Mouse (Mus musculus) bone marrow, adult 2 months (tissue): ENCODE measurements around the gene Pank4.

ENCODE experiments used
- CTCF ChIP-seq: fragments of 200-500 bp; IDR thresholded peaks from 2 replicates; pipeline ENCODE4 v1.5.1; 2011; ENCODE audit warnings: low read length, control low read depth; ENCODE audit not compliant: control insufficient read depth, insufficient read depth
- POLR2A ChIP-seq: fragments of 200-500 bp; IDR thresholded peaks from 2 replicates; pipeline ENCODE4 v1.6.1; 2011; ENCODE audit warnings: low read depth, mild to moderate bottlenecking, control low read depth, low read length, borderline replicate concordance; ENCODE audit not compliant: control insufficient read depth

DNA sequence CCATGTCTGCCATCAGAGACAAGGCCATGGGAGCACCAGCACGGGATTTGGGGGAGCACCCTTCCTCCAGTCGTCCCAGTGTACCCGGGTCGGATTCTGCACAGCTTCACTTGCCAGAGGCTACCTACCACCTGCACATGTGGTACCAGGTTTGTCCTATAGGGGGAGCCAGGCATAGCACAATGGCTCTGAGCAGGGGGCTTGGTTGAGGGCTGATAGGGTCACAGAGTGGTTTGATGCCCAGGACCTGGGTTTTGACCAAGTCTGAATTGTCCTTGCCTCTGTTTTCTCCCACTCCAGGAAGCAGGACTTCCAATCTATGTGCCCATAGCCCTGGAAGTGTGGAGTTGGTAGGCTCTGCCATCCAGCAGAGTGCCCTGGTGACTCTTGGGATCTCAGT lies 38.5 kb upstream of the Pank4 start:
- TF ChIP-seq CTCF = peak; percentile 72
- TF ChIP-seq POLR2A = no peak
